Mouse (Mus musculus) small intestine, adult 2 months (tissue): ENCODE measurements around the gene Slc6a20b. TPM values are rescaled to one million over a fixed set of nuclear protein-coding genes. Genes with fewer than 3 reads are reported as not detected.
"Not testable (repeated sequence)": the region's sequence is repeated elsewhere in the genome, so short reads cannot be mapped to it uniquely, and the experiment has no call there.

Source experiments
- H3K27ac ChIP-seq: fragments of 200-500 bp; 2 replicates; pipeline ENCODE4 v1.5.1; 2012; ENCODE audit warnings: low read depth, low read length, control low read depth, inconsistent platforms; ENCODE audit not compliant: insufficient read depth
- H3K27me3 ChIP-seq: fragments of 200-500 bp; 2 replicates; pipeline ENCODE4 v1.6.1; 2012; ENCODE audit warnings: mild to moderate bottlenecking, moderate library complexity, low read length, inconsistent platforms; ENCODE audit not compliant: control insufficient read depth, insufficient read depth
- H3K36me3 ChIP-seq: fragments of 200-500 bp; 2 replicates; pipeline ENCODE4 v1.6.1; 2012; ENCODE audit warnings: mild to moderate bottlenecking, low read length, control low read depth, inconsistent platforms; ENCODE audit not compliant: control insufficient read depth, insufficient read depth
- H3K4me1 ChIP-seq: fragments of 200-500 bp; 2 replicates; pipeline ENCODE4 v1.6.1; 2012; ENCODE audit warnings: low read length, inconsistent platforms, mixed read lengths; ENCODE audit not compliant: control insufficient read depth, insufficient read depth, insufficient read length
- H3K4me3 ChIP-seq: fragments of 200-500 bp; 2 replicates; pipeline ENCODE4 v1.5.1; 2012; ENCODE audit warnings: low read depth, mild to moderate bottlenecking, control low read depth, inconsistent platforms, low read length, moderate library complexity
- CTCF ChIP-seq: fragments of 200-500 bp; IDR thresholded peaks from 2 replicates; pipeline ENCODE4 v1.5.1; 2012; ENCODE audit warnings: low read depth, mild to moderate bottlenecking, control low read depth, inconsistent platforms, low read length, moderate library complexity, mixed read lengths; ENCODE audit not compliant: insufficient replicate concordance, insufficient read length; ENCODE audit errors: extremely low read depth
- POLR2A ChIP-seq: fragments of 200-500 bp; IDR thresholded peaks from 2 replicates; pipeline ENCODE4 v1.6.1; 2012; ENCODE audit warnings: low read depth, mild to moderate bottlenecking, control low read depth, inconsistent platforms, low read length, moderate library complexity
- WGBS: fragments of 180-500 bp; shearing (Covaris S2); methylation state at CpG from one replicate; pipeline ENCODE4 v1.1.7; 2018; 5-methylcytosine and 5-hydroxymethylcytosine counted together
- polyA plus RNA-seq: library from polyadenylated mRNA; depleted of rRNA; stranded (reverse); fragments of >200 nt; gene quantifications from 2 replicates; pipeline ENCODE4 v1.2.3, GENCODE M21; 2012; rRNA removed

The Slc6a20b gene
- 0.44 and 0.72 TPM in 2 replicates for polyA plus RNA-seq

GRCm38 (mm10) chr9:123632281-123632680 is at the start of gene Slc6a20b:
Gene Slc6a20b (minus strand): TSS chr9:123632565.
- Histone ChIP-seq H3K4me1 (peaks cover 4% of the 10 kb centered on the region; the same call in 1 of the 2 replicates), H3K27me3 (no peaks in the 10 kb centered on the region), H3K36me3 (peaks cover 13% of the 10 kb centered on the region), H3K4me3 (no peak within 1 kb of the TSS), H3K27ac (no peak within 1 kb of the TSS)
- TF ChIP-seq POLR2A (no peak), CTCF (no peak)
- 78% methylated on average over 6 of the region's 6 CpGs for WGBS

- H3K4me3 ChIP-seq, result peak overlapping the region; percentile 75; the same call in 1 of the 2 replicates
- WGBS, result 29% methylated on average over 2 of the region's 2 CpGs
- peaks cover 3% of the 10 kb centered on the region; the same call in 1 of the 2 replicates for H3K4me1 ChIP-seq
- TF ChIP-seq POLR2A, result no peak
- no peak for TF ChIP-seq CTCF
- H3K27me3 ChIP-seq, result no peaks in the 10 kb centered on the region
- peaks cover 5% of the 10 kb centered on the region for H3K36me3 ChIP-seq
- peak overlapping the region; percentile 35 for H3K27ac ChIP-seq
Observed at GRCm38 (mm10) chr9:123679198-123679597, 46.8 kb upstream of the Slc6a20b start.

GRCm38 (mm10) chr9:123678327-123679105 is 46.2 kb upstream of the Slc6a20b start, which contains the start of the genes Ccr9 and Slc6a20a:
Gene Ccr9 (plus strand): TSS chr9:123678439.
Gene Slc6a20a (minus strand): TSS chr9:123678885.
- Histone ChIP-seq H3K4me1 (peaks cover 3% of the 10 kb centered on the region; the same call in 1 of the 2 replicates), H3K36me3 (peaks cover 5% of the 10 kb centered on the region), H3K27me3 (no peaks in the 10 kb centered on the region), H3K27ac (peak within 1 kb of the TSS; percentile 89), H3K4me3 (peak within 1 kb of the TSS; percentile 75)
- 1% methylated on average over 73 of the region's 73 CpGs for WGBS
- TF ChIP-seq CTCF (no peak), POLR2A (peak; percentile 65)

GRCm38 (mm10) chr9:123665645-123666044 is 33.3 kb upstream of the Slc6a20b start:
- no peak overlapping the region for H3K27ac ChIP-seq
- H3K4me1 ChIP-seq, result no peaks in the 10 kb centered on the region; the same call in 1 of the 2 replicates
- WGBS, result 45% methylated on average over 5 of the region's 5 CpGs
- no peaks in the 10 kb centered on the region for H3K27me3 ChIP-seq
- TF ChIP-seq POLR2A (no peak), CTCF (peak; percentile 42; the same call in 1 of the 2 replicates)
- peaks cover 24% of the 10 kb centered on the region for H3K36me3 ChIP-seq
- H3K4me3 ChIP-seq, result no peak overlapping the region

- not testable (repeated sequence) for H3K27me3 ChIP-seq, H3K4me1 ChIP-seq, H3K27ac ChIP-seq, H3K4me3 ChIP-seq
- WGBS, result 91% methylated on average over 18 of the region's 18 CpGs
- H3K36me3 ChIP-seq, result peaks cover 55% of the 10 kb centered on the region
Observed at GRCm38 (mm10) chr9:123659986-123660676, 27.8 kb upstream of the Slc6a20b start.

GRCm38 (mm10) chr9:123658981-123659380 is 26.6 kb upstream of the Slc6a20b start:
- TF ChIP-seq CTCF (no peak), POLR2A (no peak)
- peaks cover 60% of the 10 kb centered on the region for H3K36me3 ChIP-seq
- no peaks in the 10 kb centered on the region for H3K27me3 ChIP-seq

GRCm38 (mm10) chr9:123657457-123657856 is 25.1 kb upstream of the Slc6a20b start:
- no peak overlapping the region for H3K27ac ChIP-seq
- H3K27me3 ChIP-seq, result no peaks in the 10 kb centered on the region
- WGBS, result 77% methylated on average over 3 of the region's 3 CpGs
- peaks cover 60% of the 10 kb centered on the region for H3K36me3 ChIP-seq
- TF ChIP-seq CTCF (no peak), POLR2A (no peak)
- no peaks in the 10 kb centered on the region for H3K4me1 ChIP-seq
- no peak overlapping the region for H3K4me3 ChIP-seq

More at GRCm38 (mm10) chr9:123658981-123659380, 26.6 kb upstream of the Slc6a20b start:
- H3K27ac ChIP-seq, result no peak overlapping the region
- no peak overlapping the region for H3K4me3 ChIP-seq
- H3K4me1 ChIP-seq, result no peaks in the 10 kb centered on the region; the same call in 1 of the 2 replicates
